Mouse (Mus musculus) urinary bladder, postnatal 25 days (tissue): Measurements from ENCODE around the gene 1700011L22Rik.

ENCODE experiments used
- DNase-seq: peaks from one replicate; pipeline ENCODE4 v3.0.0; 2022; ENCODE audit warnings: low spot score

The 1700011L22Rik gene

DNA sequence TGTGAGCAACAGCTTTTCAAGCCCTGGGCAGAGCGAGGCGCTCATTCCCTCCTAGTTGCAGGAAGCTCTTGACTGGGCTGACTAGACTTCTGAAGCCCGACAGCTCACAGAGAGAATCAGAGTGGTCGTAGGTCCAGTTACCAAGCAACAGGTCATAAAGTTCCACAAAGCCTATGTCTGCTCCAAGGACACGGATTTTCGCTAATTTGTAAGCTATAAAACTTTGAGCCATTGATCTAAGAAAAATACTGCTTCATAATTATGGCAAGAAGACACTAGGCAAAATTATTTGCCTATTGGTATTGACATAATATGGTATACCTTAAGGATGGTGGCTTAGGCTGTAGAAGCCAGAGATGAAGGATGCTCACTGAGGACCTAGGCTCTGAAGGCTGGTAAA is at the start of gene 1700011L22Rik:
Gene 1700011L22Rik, minus strand, starts transcription at position 101 of the 400 bp plus-strand sequence.
- no peak for DNase-seq

GRCm38 (mm10) chr8:79297763-79298162 is 49.4 kb upstream of the 1700011L22Rik start:
- peak; percentile 61 for DNase-seq

GRCm38 (mm10) chr8:79295276-79296105 is 47.1 kb upstream of the 1700011L22Rik start:
- no peak for DNase-seq

DNA sequence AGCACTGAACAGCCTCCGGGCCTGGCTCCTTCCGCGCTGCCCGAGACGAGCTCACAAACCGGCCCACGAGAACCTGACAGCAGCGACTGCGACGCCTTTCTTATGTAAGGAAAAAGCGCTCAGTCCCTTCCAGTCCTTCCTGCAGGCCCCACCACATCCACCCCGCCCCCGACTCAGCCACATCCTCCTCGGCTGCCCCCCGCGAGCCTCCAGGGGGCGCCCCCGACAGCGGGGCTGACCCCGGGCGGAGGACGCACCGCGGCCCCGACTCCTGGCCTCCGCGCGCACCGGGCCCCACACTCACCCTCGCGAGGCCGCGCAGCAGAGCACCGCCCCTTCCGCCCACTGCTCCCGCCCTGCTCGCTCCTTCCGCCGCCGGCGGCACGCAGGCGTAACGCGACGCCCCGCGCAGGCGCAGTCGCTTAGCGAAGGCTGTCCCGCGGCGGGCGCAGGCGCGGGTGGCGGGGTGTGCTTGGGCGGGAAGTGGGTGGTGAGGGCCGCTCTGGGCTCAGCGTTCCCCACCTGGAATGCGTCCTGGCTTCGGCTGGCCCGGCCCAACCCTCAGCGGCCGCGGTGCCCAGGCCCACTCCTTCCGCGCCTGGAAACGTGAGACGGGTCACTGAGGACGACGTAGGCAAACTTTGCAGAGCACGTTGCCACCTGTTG is 46.4 kb upstream of the 1700011L22Rik start, which contains the start of gene Mmaa:
Gene Mmaa, minus strand, starts transcription at position 328 of the 666 bp plus-strand sequence.
- peak; percentile 96 for DNase-seq

- DNase-seq: no peak
These were observed 45.5 kb upstream of the 1700011L22Rik start for GRCm38 (mm10) chr8:79293841-79294240.

DNA sequence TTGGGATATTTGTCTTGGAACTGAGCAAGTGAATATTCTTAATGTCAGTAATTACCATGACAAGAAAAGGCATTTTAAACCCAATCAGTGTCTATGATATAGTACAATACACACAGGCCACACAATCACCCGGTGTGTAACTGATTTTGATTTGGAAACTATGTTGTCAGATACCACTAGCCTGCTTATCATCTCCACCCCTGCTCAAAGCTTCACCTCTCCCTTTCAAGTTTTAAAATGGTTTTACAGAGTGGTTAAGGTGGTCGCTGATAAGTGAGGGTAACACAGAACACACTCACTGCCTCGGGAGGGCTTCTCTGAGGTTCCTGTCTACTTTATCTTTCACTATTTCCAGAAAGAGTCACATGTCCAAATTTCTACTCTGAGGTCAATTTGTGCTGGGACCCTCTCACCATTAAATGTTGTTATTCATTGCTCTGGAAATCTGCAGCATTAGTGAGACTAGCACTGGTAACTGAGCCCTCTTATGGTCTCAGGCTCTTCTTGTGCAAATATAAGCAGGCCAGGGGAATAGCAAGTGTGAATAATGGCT is 44.4 kb upstream of the 1700011L22Rik start:
- DNase-seq: no peak

- no peak for DNase-seq
These were observed 41.2 kb upstream of the 1700011L22Rik start for GRCm38 (mm10) chr8:79289592-79289991.

DNA sequence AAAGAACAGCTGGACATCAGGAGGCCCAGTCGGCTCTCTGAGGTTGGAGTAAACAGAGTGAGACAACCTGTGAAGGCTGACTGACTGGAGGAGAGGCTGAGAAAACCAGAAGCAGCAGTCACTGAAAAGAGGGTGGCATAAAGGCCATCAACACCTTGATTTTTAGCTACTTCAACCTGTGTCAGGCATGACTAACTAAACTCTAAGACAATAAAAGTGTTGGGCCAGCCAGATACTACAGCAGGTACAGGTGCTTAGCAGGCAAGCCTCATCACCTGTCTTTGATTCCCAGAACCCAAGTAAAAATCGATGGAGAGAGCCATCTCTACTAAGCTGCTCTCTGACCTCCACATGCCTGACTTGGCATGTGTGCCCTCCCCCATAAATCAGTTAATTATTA is 40.3 kb upstream of the 1700011L22Rik start:
- DNase-seq: no peak

- no peak for DNase-seq
These were observed 39.9 kb upstream of the 1700011L22Rik start for GRCm38 (mm10) chr8:79288250-79288649.

GRCm38 (mm10) chr8:79286424-79286823 is 38.1 kb upstream of the 1700011L22Rik start:
- DNase-seq: no peak

- DNase-seq: no peak
These were observed 36.3 kb upstream of the 1700011L22Rik start for GRCm38 (mm10) chr8:79284626-79285025.

- no peak for DNase-seq
These were observed 33.1 kb upstream of the 1700011L22Rik start for GRCm38 (mm10) chr8:79281376-79281890.

DNA sequence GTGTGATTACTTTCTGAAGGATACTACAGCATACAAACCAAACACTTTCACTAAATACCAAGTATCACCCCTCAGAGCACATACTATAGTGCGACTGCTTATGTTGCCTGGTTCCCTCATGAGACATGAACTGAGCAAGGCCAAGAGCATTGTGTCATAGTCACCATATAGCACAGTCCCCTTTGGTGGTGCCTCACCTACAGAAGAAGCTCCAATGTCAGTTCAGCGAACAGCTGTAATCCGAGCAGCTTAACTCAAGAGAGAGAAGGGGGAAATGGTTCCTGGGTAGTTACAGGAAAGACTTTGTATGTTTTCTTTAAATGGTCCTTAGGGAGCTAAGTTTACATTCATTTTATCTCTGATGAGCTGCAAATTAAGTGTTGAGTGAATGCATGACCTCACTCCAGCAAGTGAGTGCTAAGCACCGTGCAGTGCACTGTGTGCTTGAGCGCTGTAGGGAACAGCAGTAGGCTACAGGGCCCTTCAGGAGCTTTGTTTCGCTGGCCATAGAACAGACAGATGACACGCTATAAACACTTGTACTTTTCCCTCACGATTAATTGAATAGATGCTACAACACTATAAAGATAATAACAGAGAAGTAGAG is 29.0 kb upstream of the 1700011L22Rik start:
- DNase-seq: no peak

- DNase-seq: no peak
These were observed 26.6 kb upstream of the 1700011L22Rik start for GRCm38 (mm10) chr8:79274940-79275339.

DNA sequence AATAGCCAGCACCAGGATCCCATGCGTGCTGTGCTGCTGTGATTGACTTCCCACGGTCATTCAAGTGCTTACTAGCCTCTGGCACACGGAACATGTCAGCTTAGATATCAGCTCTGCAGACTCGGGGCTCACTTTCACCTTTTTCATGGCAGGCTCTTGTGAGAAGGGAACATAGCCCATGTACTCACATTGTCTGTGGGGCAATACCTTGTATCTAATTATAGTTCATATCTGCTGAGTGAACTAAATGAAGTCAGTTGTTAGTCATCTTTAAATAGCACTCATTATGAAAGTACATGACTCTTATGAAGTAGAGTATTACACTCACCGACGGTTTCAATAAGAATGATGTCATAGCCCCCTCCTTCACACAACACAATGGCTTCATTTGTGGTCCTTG is 25.4 kb upstream of the 1700011L22Rik start:
- no peak for DNase-seq

- DNase-seq: no peak
These were observed 24.3 kb upstream of the 1700011L22Rik start for GRCm38 (mm10) chr8:79272676-79273075.

GRCm38 (mm10) chr8:79268921-79269320 is 20.6 kb upstream of the 1700011L22Rik start:
- no peak for DNase-seq

GRCm38 (mm10) chr8:79261920-79262319 is 13.6 kb upstream of the 1700011L22Rik start:
- no peak for DNase-seq

- DNase-seq: no peak
These were observed 7.8 kb upstream of the 1700011L22Rik start for GRCm38 (mm10) chr8:79256076-79256705.

DNA sequence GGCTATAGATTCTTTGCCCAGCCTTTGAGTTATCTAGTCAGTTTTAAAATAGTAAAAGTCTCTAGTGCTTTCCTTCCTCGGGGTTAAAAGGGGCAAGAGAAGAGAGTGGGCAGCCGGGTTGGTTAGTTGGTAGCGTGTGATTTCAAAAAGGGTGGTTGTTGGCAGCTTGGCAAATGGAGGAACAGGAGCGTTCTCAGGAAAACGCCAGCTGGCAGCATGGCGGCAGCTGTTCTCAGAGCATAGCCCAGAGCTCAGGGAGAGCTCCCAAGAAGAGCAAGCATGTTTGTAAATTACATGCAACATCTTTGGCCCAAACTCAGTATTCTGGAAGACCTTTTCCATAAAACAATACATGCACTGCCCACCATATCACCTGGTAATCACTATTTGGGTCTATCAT is 5.4 kb upstream of the 1700011L22Rik start:
- DNase-seq: no peak

DNA sequence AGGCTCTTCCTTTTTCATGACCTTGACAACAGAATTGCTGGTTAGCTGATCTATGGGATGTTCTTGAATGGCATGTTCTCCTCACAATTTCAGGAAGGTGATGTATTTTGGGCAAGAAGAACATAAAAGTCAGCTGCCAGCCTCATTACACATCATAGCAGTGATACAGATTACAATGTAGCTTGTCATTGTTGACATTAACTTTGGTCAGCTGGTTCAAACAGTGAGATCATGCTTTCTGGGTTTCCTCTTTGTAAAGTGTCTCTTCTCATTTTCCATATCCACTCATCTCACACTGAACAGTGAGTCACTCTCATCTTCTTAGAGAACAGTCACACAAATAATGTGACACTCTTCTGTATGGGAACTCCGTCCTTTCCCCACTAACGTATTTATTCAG is 4.9 kb downstream of the 1700011L22Rik start:
- no peak for DNase-seq

DNA sequence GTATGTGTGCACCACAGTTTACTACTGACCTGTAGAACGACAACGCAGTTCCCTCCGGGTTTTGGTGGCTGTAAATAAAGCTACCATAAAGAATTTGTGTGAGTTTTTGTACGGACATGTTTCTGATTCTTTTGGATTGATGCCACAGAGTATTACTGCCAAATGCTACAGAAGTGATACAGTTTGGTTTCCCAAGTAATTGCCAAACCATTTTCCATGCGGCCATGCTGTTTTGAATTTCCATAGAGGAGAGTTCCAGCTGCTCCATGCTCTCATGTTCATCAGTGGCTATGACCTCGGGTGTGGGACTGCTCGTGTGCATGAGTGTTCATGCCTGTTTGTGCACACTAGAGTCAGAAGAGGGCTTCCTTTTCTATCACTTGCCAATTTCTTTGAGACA is 8.4 kb downstream of the 1700011L22Rik start:
- no peak for DNase-seq
